Mouse (Mus musculus): ENCODE results near the gene Hopx.
"Not testable (repeated sequence)": the region's sequence is repeated elsewhere in the genome, so short reads cannot be mapped to it uniquely, and the experiment has no call there.

Hopx gene

GRCm38 (mm10) chr5:77100691-77101090, 14.2 kb downstream of the Hopx start:
- DNase-seq (ENCODE audit: low read depth) = no peak

GRCm38 (mm10) chr5:77099997-77100380, 14.9 kb downstream of the Hopx start:
- no peak for DNase-seq (ENCODE audit: low read depth)

- DNase-seq (ENCODE audit: low read depth) = no peak
Measured at GRCm38 (mm10) chr5:77099317-77099996, 15.5 kb downstream of the Hopx start.

GRCm38 (mm10) chr5:77098874-77099273, 16.0 kb downstream of the Hopx start:
- no peak for DNase-seq (ENCODE audit: low read depth)

- no peak for DNase-seq (ENCODE audit: low read depth)
Measured at GRCm38 (mm10) chr5:77097686-77098085, 17.2 kb downstream of the Hopx start.

GRCm38 (mm10) chr5:77096194-77096593, 18.7 kb downstream of the Hopx start:
- not testable (repeated sequence) for DNase-seq (ENCODE audit: low read depth)

GRCm38 (mm10) chr5:77094510-77095491, 20.1 kb downstream of the Hopx start:
- peak; percentile 46 for DNase-seq (ENCODE audit: low read depth)

GRCm38 (mm10) chr5:77093961-77094360, 21.0 kb downstream of the Hopx start:
- no peak for DNase-seq (ENCODE audit: low read depth)

GRCm38 (mm10) chr5:77092531-77092930, 22.4 kb downstream of the Hopx start:
- no peak for DNase-seq (ENCODE audit: low read depth)

- DNase-seq (ENCODE audit: low read depth) = no peak
Measured at GRCm38 (mm10) chr5:77091923-77092322, 23.0 kb downstream of the Hopx start.

GRCm38 (mm10) chr5:77090521-77091096, 24.3 kb downstream of the Hopx start:
- no peak for DNase-seq (ENCODE audit: low read depth)

GRCm38 (mm10) chr5:77089901-77090300, 25.0 kb downstream of the Hopx start:
- DNase-seq (ENCODE audit: low read depth) = no peak

- DNase-seq (ENCODE audit: low read depth) = peak; percentile 51
Measured at GRCm38 (mm10) chr5:77089294-77089693, 25.6 kb downstream of the Hopx start.

GRCm38 (mm10) chr5:77087122-77087521, 27.8 kb downstream of the Hopx start:
- no peak for DNase-seq (ENCODE audit: low read depth)

- DNase-seq (ENCODE audit: low read depth) = no peak
Measured at GRCm38 (mm10) chr5:77086541-77086940, 28.4 kb downstream of the Hopx start.

GRCm38 (mm10) chr5:77085753-77086450, 29.0 kb downstream of the Hopx start:
- DNase-seq (ENCODE audit: low read depth) = no peak

GRCm38 (mm10) chr5:77084418-77084817, 30.5 kb downstream of the Hopx start:
- DNase-seq (ENCODE audit: low read depth) = no peak

- DNase-seq (ENCODE audit: low read depth) = no peak
Measured at GRCm38 (mm10) chr5:77082735-77083134, 32.2 kb downstream of the Hopx start.

GRCm38 (mm10) chr5:77080761-77081160, 34.2 kb downstream of the Hopx start:
- no peak for DNase-seq (ENCODE audit: low read depth)

- no peak for DNase-seq (ENCODE audit: low read depth)
Measured at GRCm38 (mm10) chr5:77075951-77076350, 39.0 kb downstream of the Hopx start.

- no peak for DNase-seq (ENCODE audit: low read depth)
Measured at GRCm38 (mm10) chr5:77074914-77075313, 40.0 kb downstream of the Hopx start.

GRCm38 (mm10) chr5:77073794-77074193, 41.1 kb downstream of the Hopx start:
- DNase-seq (ENCODE audit: low read depth) = no peak
